ENCODE assay signal across 9 mouse cellular contexts in genomic region chr7:140138021-140138310, GRCm38 (mm10). TPM values are rescaled to one million over a fixed set of nuclear protein-coding genes. Genes with fewer than 3 reads are reported as not detected.
DNase-seq lines count a peak whose midpoint lies in the region; ATAC-seq and TF ChIP-seq lines count a peak whose summit lies in the region.
"Had no signal": no experiment of that assay in that cellular context is flagged by ENCODE, and none has a peak within 500 bp of the region (broad histone marks: within the 10 kb centered on the region; RNA-seq: fewer than 3 reads in every experiment).

No protein-coding gene starts in this region.

- no peaks in the 10 kb centered on the region for H3K36me3 ChIP-seq in embryonic facial prominence, embryonic 11.5 days (replicated peaks; ENCODE audit: control insufficient read depth, insufficient read depth, low read depth, low read length)
- H3K36me3 ChIP-seq in hindbrain, postnatal 0 days (ENCODE audit: insufficient read depth, low read length), result no peaks in the 10 kb centered on the region
- H3K36me3 ChIP-seq in midbrain, postnatal 0 days (ENCODE audit: insufficient read depth, low read length), result no peaks in the 10 kb centered on the region

- under 1% methylated on average over 8 of the region's 8 CpGs for WGBS in embryonic facial prominence, embryonic 11.5 days
- 0% methylated on average over 8 of the region's 8 CpGs for WGBS in hindbrain, postnatal 0 days
- WGBS in midbrain, postnatal 0 days, result under 1% methylated on average over 8 of the region's 8 CpGs

- no peak for TF ChIP-seq CTCF in layer of hippocampus, adult 2 months (conservative IDR thresholded peaks at IDR 0.05)
- no peak for TF ChIP-seq CTCF in hindbrain, postnatal 0 days (IDR thresholded peaks at IDR 0.05; ENCODE audit: low read depth)
- TF ChIP-seq CTCF in midbrain, postnatal 0 days (IDR thresholded peaks at IDR 0.05), result no peak

- no peak for ATAC-seq in embryonic facial prominence, embryonic 11.5 days (replicated peaks; ENCODE audit: insufficient number of reproducible peaks, low FRiP score, low TSS enrichment, low read depth)
- no peak for ATAC-seq in hindbrain, postnatal 0 days
- no peak; the same call in 1 of the 2 replicates for ATAC-seq in midbrain, postnatal 0 days (ENCODE audit: low FRiP score)
- ATAC-seq in inflammation-experienced regulatory T-cells, adult 6 months, result no peak

- H3K4me1 ChIP-seq in embryonic facial prominence, embryonic 11.5 days (ENCODE audit: control insufficient read depth, insufficient read depth, low read length), result 0 out of 2 replicates have a peak, but pooled peaks cover 2% of the 10 kb centered on the region
- peaks cover 3% of the 10 kb centered on the region; the same call in 1 of the 2 replicates for H3K4me1 ChIP-seq in hindbrain, postnatal 0 days (ENCODE audit: insufficient read depth, low read length)
- peaks cover 4% of the 10 kb centered on the region for H3K4me1 ChIP-seq in midbrain, postnatal 0 days (ENCODE audit: insufficient read depth, low read length)

- peak overlapping the region; percentile 94 for H3K27ac ChIP-seq in layer of hippocampus, adult 2 months
- H3K27ac ChIP-seq in embryonic facial prominence, embryonic 11.5 days (replicated peaks; ENCODE audit: low read depth, low read length), result no peak overlapping the region; the same call in 1 of the 2 replicates
- H3K27ac ChIP-seq in hindbrain, postnatal 0 days, result peak overlapping the region; percentile 90
- peak overlapping the region; percentile 89 for H3K27ac ChIP-seq in midbrain, postnatal 0 days (ENCODE audit: low read depth, low read length)

- H3K27me3 ChIP-seq in embryonic facial prominence, embryonic 11.5 days (ENCODE audit: control insufficient read depth, insufficient read depth, low read length), result no peaks in the 10 kb centered on the region
- H3K27me3 ChIP-seq in hindbrain, postnatal 0 days (ENCODE audit: insufficient read depth, low read length), result no peaks in the 10 kb centered on the region
- no peaks in the 10 kb centered on the region for H3K27me3 ChIP-seq in midbrain, postnatal 0 days (ENCODE audit: insufficient read depth, low read length)

- DNase-seq in layer of hippocampus, adult 2 months (ENCODE audit: low spot score in 2 of 2), result no peak
- no peak for DNase-seq in layer of hippocampus, adult 11-12 months (ENCODE audit: low spot score)
- no peak for DNase-seq in embryonic facial prominence, embryonic 11.5 days (ENCODE audit: low spot score)
- no peak for DNase-seq in hindbrain, postnatal 0 days (ENCODE audit: low spot score)
- DNase-seq in midbrain, postnatal 0 days (ENCODE audit: low spot score), result no peak
- no peak for DNase-seq in adrenal gland, postnatal 4 days (ENCODE audit: low spot score in 2 of 2)
- DNase-seq in thymus, postnatal 14 days, result no peak

- H3K9ac ChIP-seq in embryonic facial prominence, embryonic 11.5 days (replicated peaks; ENCODE audit: low read length), result peak overlapping the region; percentile 84
- peak overlapping the region; percentile 76 for H3K9ac ChIP-seq in hindbrain, postnatal 0 days (replicated peaks; ENCODE audit: low read length)
- peak overlapping the region; percentile 76 for H3K9ac ChIP-seq in midbrain, postnatal 0 days (replicated peaks; ENCODE audit: low read length, poor library complexity, severe bottlenecking)

- H3K9me3 ChIP-seq in embryonic facial prominence, embryonic 11.5 days (replicated peaks; ENCODE audit: control insufficient read depth, low read length), result no peaks in the 10 kb centered on the region
- no peaks in the 10 kb centered on the region for H3K9me3 ChIP-seq in hindbrain, postnatal 0 days (ENCODE audit: low read length)
- no peaks in the 10 kb centered on the region for H3K9me3 ChIP-seq in midbrain, postnatal 0 days (ENCODE audit: low read length)

- peak overlapping the region; percentile 91 for H3K4me3 ChIP-seq in layer of hippocampus, adult 2 months
- peak overlapping the region; percentile 64 for H3K4me3 ChIP-seq in embryonic facial prominence, embryonic 11.5 days (ENCODE audit: low read depth, low read length)
- peak overlapping the region; percentile 61 for H3K4me3 ChIP-seq in hindbrain, postnatal 0 days (ENCODE audit: low read length)
- H3K4me3 ChIP-seq in midbrain, postnatal 0 days (ENCODE audit: low read depth, low read length), result peak overlapping the region; percentile 63

- peak overlapping the region; percentile 84 for H3K4me2 ChIP-seq in embryonic facial prominence, embryonic 11.5 days (ENCODE audit: low read depth, low read length)
- H3K4me2 ChIP-seq in hindbrain, postnatal 0 days (ENCODE audit: low read depth, low read length), result peak overlapping the region; percentile 92
- H3K4me2 ChIP-seq in midbrain, postnatal 0 days (ENCODE audit: low read depth, low read length, poor library complexity, severe bottlenecking), result peak overlapping the region; percentile 88

RNA-seq across cellular contexts. Expression of gene Mtg1, which starts 0.6 kb away (rescaled TPM):
- total RNA-seq in layer of hippocampus, adult 2 months (2021), result 10 to 100 TPM; 27.8 to 27.9 TPM
- 22.5 and 23.1 TPM in 2 replicates for polyA plus RNA-seq in embryonic facial prominence, embryonic 11.5 days (2014; fragmentation: Nextera tagmentation; extraction: Ambion mirVana)
- 6.4 and 7.2 TPM in 2 replicates for total RNA-seq in hindbrain, postnatal 0 days (2014; rRNA removed)
- 32.6 and 33.5 TPM in 2 replicates for polyA plus RNA-seq in hindbrain, postnatal 0 days (2015; fragmentation: Nextera tagmentation; extraction: Ambion mirVana)
- total RNA-seq in midbrain, postnatal 0 days (2014; rRNA removed), result 9.9 and 10.0 TPM in 2 replicates
- polyA plus RNA-seq in midbrain, postnatal 0 days (2015; fragmentation: Nextera tagmentation; extraction: Ambion mirVana), result 31.3 and 33.7 TPM in 2 replicates
- total RNA-seq in adrenal gland, postnatal 4 days (2021), result 10 to 100 TPM; 33.6 to 35.8 TPM
- 10 to 100 TPM; 16.4 to 28.8 (median 22.9) TPM for polyA plus RNA-seq in inflammation-experienced regulatory T-cells, adult 6 months (2017; shearing (Covaris generic))

RNA-seq across cellular contexts. Expression of gene Sprn, which starts 16.7 kb away (rescaled TPM):
- 100 to 1,000 TPM; 177 to 178 TPM for total RNA-seq in layer of hippocampus, adult 2 months (2021)
- polyA plus RNA-seq in embryonic facial prominence, embryonic 11.5 days (2014; fragmentation: Nextera tagmentation; extraction: Ambion mirVana), result 0.34 and 0.84 TPM in 2 replicates
- 64.7 and 66.4 TPM in 2 replicates for total RNA-seq in hindbrain, postnatal 0 days (2014; rRNA removed)
- polyA plus RNA-seq in hindbrain, postnatal 0 days (2015; fragmentation: Nextera tagmentation; extraction: Ambion mirVana), result 27.2 and 29.9 TPM in 2 replicates
- total RNA-seq in midbrain, postnatal 0 days (2014; rRNA removed), result 63.9 and 70.5 TPM in 2 replicates
- 34.9 and 38.3 TPM in 2 replicates for polyA plus RNA-seq in midbrain, postnatal 0 days (2015; fragmentation: Nextera tagmentation; extraction: Ambion mirVana)
- total RNA-seq in adrenal gland, postnatal 4 days (2021), result 1 to 10 TPM; 1.7 to 2.6 TPM
- polyA plus RNA-seq in inflammation-experienced regulatory T-cells, adult 6 months (2017; shearing (Covaris generic)), result not detected

RNA-seq across cellular contexts. Expression of gene Echs1, which starts 21.7 kb away (rescaled TPM):
- total RNA-seq in layer of hippocampus, adult 2 months (2021), result 10 to 100 TPM; 60.0 to 63.2 TPM
- polyA plus RNA-seq in embryonic facial prominence, embryonic 11.5 days (2014; fragmentation: Nextera tagmentation; extraction: Ambion mirVana), result 211 and 221 TPM in 2 replicates
- 88.7 and 91.5 TPM in 2 replicates for total RNA-seq in hindbrain, postnatal 0 days (2014; rRNA removed)
- polyA plus RNA-seq in hindbrain, postnatal 0 days (2015; fragmentation: Nextera tagmentation; extraction: Ambion mirVana), result 136 and 145 TPM in 2 replicates
- total RNA-seq in midbrain, postnatal 0 days (2014; rRNA removed), result 75.5 and 78.1 TPM in 2 replicates
- polyA plus RNA-seq in midbrain, postnatal 0 days (2015; fragmentation: Nextera tagmentation; extraction: Ambion mirVana), result 108 and 119 TPM in 2 replicates
- 100 to 1,000 TPM; 290 to 325 TPM for total RNA-seq in adrenal gland, postnatal 4 days (2021)
- 10 to 100 TPM; 73.3 to 94.2 (median 81.1) TPM for polyA plus RNA-seq in inflammation-experienced regulatory T-cells, adult 6 months (2017; shearing (Covaris generic))

RNA-seq across cellular contexts. Expression of gene Paox, which starts 22.4 kb away (rescaled TPM):
- total RNA-seq in layer of hippocampus, adult 2 months (2021), result 1 to 10 TPM; 4.6 to 6.5 TPM
- polyA plus RNA-seq in embryonic facial prominence, embryonic 11.5 days (2014; fragmentation: Nextera tagmentation; extraction: Ambion mirVana), result 19.0 and 21.7 TPM in 2 replicates
- total RNA-seq in hindbrain, postnatal 0 days (2014; rRNA removed), result 9.4 and 15.2 TPM in 2 replicates
- 8.9 TPM in 2 replicates for polyA plus RNA-seq in hindbrain, postnatal 0 days (2015; fragmentation: Nextera tagmentation; extraction: Ambion mirVana)
- 8.7 and 12.5 TPM in 2 replicates for total RNA-seq in midbrain, postnatal 0 days (2014; rRNA removed)
- polyA plus RNA-seq in midbrain, postnatal 0 days (2015; fragmentation: Nextera tagmentation; extraction: Ambion mirVana), result 6.9 and 8.6 TPM in 2 replicates
- total RNA-seq in adrenal gland, postnatal 4 days (2021), result 10 to 100 TPM; 20.4 to 21.0 TPM
- polyA plus RNA-seq in inflammation-experienced regulatory T-cells, adult 6 months (2017; shearing (Covaris generic)), result 1 to 10 TPM; 1.9 to 5.3 (median 3.8) TPM

RNA-seq across cellular contexts. Expression of gene Olfr522, which starts 26.6 kb away (rescaled TPM):
- not detected for total RNA-seq in layer of hippocampus, adult 2 months (2021)
- not detected in 2 replicates for polyA plus RNA-seq in embryonic facial prominence, embryonic 11.5 days (2014; fragmentation: Nextera tagmentation; extraction: Ambion mirVana)
- total RNA-seq in hindbrain, postnatal 0 days (2014; rRNA removed), result not detected in 2 replicates
- not detected in 2 replicates for polyA plus RNA-seq in hindbrain, postnatal 0 days (2015; fragmentation: Nextera tagmentation; extraction: Ambion mirVana)
- not detected in 2 replicates for total RNA-seq in midbrain, postnatal 0 days (2014; rRNA removed)
- polyA plus RNA-seq in midbrain, postnatal 0 days (2015; fragmentation: Nextera tagmentation; extraction: Ambion mirVana), result not detected in 2 replicates
- not detected for total RNA-seq in adrenal gland, postnatal 4 days (2021)
- under 1 TPM in 1 of 3 experiments, not detected in 2; 0.07 TPM for polyA plus RNA-seq in inflammation-experienced regulatory T-cells, adult 6 months (2017; shearing (Covaris generic))
- total RNA-seq: gastrocnemius, adult 8-10 months had no signal

Comparison
In these comparisons a context has a peak if more than half of its experiments do, and no peak if none do; other contexts are left out.
1. RNA of gene Sprn, which starts 16.7 kb away (total RNA-seq): 177 to 178 TPM in layer of hippocampus, adult 2 months, 63.9 to 70.5 TPM in midbrain, postnatal 0 days and 64.7 to 66.4 TPM in hindbrain, postnatal 0 days; 1.7 to 2.6 TPM in adrenal gland, postnatal 4 days; every median in the first group is over 10 times any median in the second.
2. Peak in every context shown above with its lines, with median percentiles within 50 percentile points of each other: H3K4me3 ChIP-seq, H3K4me2 ChIP-seq and H3K9ac ChIP-seq.